Mouse (Mus musculus) kidney, adult 2 months (tissue): ENCODE measurements around the gene Myo6.

Experiments used
- CTCF ChIP-seq: fragments of 200-500 bp; conservative IDR thresholded peaks from 2 replicates; pipeline ENCODE4 v1.5.1; 2011; ENCODE audit warnings: low read depth, mild to moderate bottlenecking, control low read depth, low read length, moderate library complexity, mixed read lengths; ENCODE audit not compliant: insufficient read depth, insufficient read length
- POLR2A ChIP-seq: fragments of 200-500 bp; IDR thresholded peaks from one replicate; pipeline ENCODE4 v1.6.1; 2011; ENCODE audit warnings: low read depth, low read length, control low read depth

GRCm38 (mm10) chr9:80172396-80173222 is 7.8 kb downstream of the Myo6 start:
- no peak for TF ChIP-seq POLR2A
- TF ChIP-seq CTCF = no peak
